9 mouse cellular contexts compared by ENCODE assay signal in the genomic region with DNA sequence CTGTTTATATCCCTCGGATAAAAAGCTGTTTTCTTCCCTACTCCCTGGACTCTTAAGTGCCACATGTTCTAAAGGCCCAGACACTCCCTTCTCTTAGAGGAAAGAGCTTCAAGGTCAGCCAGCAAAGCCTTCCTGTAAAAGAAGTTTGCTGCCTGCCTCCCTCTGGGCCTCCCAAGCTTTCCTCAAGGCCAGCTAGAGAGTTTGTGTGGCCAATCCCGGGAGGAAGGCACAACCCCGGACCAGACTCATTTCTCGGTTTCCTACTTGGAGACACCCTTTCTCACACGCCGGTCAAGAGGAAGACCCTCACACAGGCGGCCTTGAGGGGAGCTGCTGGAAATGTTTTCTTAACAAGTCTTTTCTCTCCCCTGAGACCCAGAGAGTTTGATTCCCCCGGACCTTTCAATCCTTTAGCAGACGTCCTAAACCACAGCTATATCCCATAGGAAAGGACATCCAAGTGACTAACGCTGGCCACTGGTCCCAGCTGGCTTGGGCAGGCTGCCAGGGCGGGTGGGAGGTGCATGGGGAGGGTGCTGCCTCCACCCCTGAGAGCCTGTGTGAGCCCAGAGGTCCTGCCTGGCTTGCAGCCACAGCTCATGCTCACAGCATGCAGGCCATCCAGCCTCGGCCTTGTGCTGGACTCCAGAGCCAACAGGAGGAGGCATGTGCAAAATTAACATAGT.
DNase-seq lines count a peak whose midpoint lies in the region.
"Had no signal": no experiment of that assay in that cellular context is flagged by ENCODE, and none has a peak within 500 bp of the region (broad histone marks: within the 10 kb centered on the region; RNA-seq: fewer than 3 reads in every experiment).

No protein-coding gene starts in this region.

- H3K27ac ChIP-seq in heart, embryonic 10.5 days: peak overlapping the region; percentile 71
- H3K27ac ChIP-seq: left cerebral cortex, adult 2 months had no signal

- no peaks in the 10 kb centered on the region for H3K36me3 ChIP-seq in heart, embryonic 10.5 days

- no peaks in the 10 kb centered on the region for H3K9me3 ChIP-seq in heart, embryonic 10.5 days

- intact Hi-C loops in left cerebral cortex, postnatal 4 days (cut with DNase I): no loop called here

- H3K27me3 ChIP-seq in heart, embryonic 10.5 days (ENCODE audit: insufficient read depth, poor library complexity, severe bottlenecking): peaks cover 19% of the 10 kb centered on the region

- H3K4me3 ChIP-seq in heart, embryonic 10.5 days: no peak overlapping the region
- H3K4me3 ChIP-seq: left cerebral cortex, adult 2 months had no signal

- 40% methylated on average over 12 of the region's 12 CpGs for WGBS in heart, embryonic 10.5 days

- peaks cover 23% of the 10 kb centered on the region for H3K4me1 ChIP-seq in heart, embryonic 10.5 days

- DNase-seq in left cerebral cortex, postnatal 4 days: peak; percentile 84
- no peak for DNase-seq in left cerebral cortex, adult 18-20 months (ENCODE audit: low spot score in 2 of 2)
- peak; percentile 94 for DNase-seq in adrenal gland, postnatal 14 days
- DNase-seq in heart, embryonic 10.5 days (ENCODE audit: low spot score): peak; percentile 77
- DNase-seq in kidney, postnatal 10 days: peak; percentile 92
- peak; percentile 93 for DNase-seq in lung, postnatal 10 days
- peak; percentile 36 for DNase-seq in urinary bladder, adult 2 months (ENCODE audit: low spot score)
- no peak for DNase-seq in frontal cortex, adult 2 months (ENCODE audit: extremely low spot score in 1 of 2, low spot score in 1 of 2)

Comparison
In these comparisons a context has a peak if more than half of its experiments do, and no peak if none do; other contexts are left out.
1. DNase-seq: peak in left cerebral cortex, postnatal 4 days (single experiment), adrenal gland, postnatal 14 days (single experiment), heart, embryonic 10.5 days (single experiment), kidney, postnatal 10 days (single experiment), lung, postnatal 10 days (single experiment) and urinary bladder, adult 2 months (single experiment); none in left cerebral cortex, adult 18-20 months (0 of 2) and frontal cortex, adult 2 months (0 of 2).